Mouse (Mus musculus) stomach, embryonic 16.5 days (tissue): ENCODE results near the gene Rilp. TPM values are rescaled to one million over a fixed set of nuclear protein-coding genes. Genes with fewer than 3 reads are reported as not detected.
"Not testable (repeated sequence)": the region's sequence is repeated elsewhere in the genome, so short reads cannot be mapped to it uniquely, and the experiment has no call there.

Experiments used
- ATAC-seq: fragments of 200-750 bp; cut with Nextera tagmentation; 2 replicates; pipeline ENCODE4 v1.8.0; 2017; ENCODE audit warnings: moderate number of reproducible peaks, moderate TSS enrichment; ENCODE audit not compliant: insufficient read depth, low FRiP score
- H3K27ac ChIP-seq: fragments of 300-500 bp; sonication (generic); 2 replicates; pipeline ENCODE4 v1.5.1; 2014; ENCODE audit warnings: low read length
- H3K27me3 ChIP-seq: fragments of 300-500 bp; sonication (generic); 2 replicates; pipeline ENCODE4 v1.6.1; 2014; ENCODE audit warnings: low read length, control low read depth, mixed read lengths; ENCODE audit not compliant: control insufficient read depth, insufficient read depth
- H3K36me3 ChIP-seq: fragments of 300-500 bp; sonication (generic); 2 replicates; pipeline ENCODE4 v1.6.1; 2014; ENCODE audit warnings: low read length; ENCODE audit not compliant: control insufficient read depth, insufficient read depth
- H3K4me1 ChIP-seq: fragments of 300-500 bp; sonication (generic); 2 replicates; pipeline ENCODE4 v1.6.1; 2014; ENCODE audit warnings: low read length, control low read depth, mixed read lengths; ENCODE audit not compliant: control insufficient read depth, insufficient read depth
- H3K4me2 ChIP-seq: fragments of 300-500 bp; sonication (generic); 2 replicates; pipeline ENCODE4 v1.6.1; 2014; ENCODE audit warnings: low read depth, low read length, mixed read lengths
- H3K4me3 ChIP-seq: fragments of 300-500 bp; sonication (generic); replicated peaks from 2 replicates; pipeline ENCODE4 v1.5.1; 2014; ENCODE audit warnings: mild to moderate bottlenecking, low read length
- H3K9ac ChIP-seq: fragments of 300-500 bp; sonication (generic); 2 replicates; pipeline ENCODE4 v1.6.1; 2014; ENCODE audit warnings: low read length
- H3K9me3 ChIP-seq: fragments of 300-500 bp; sonication (generic); replicated peaks from 2 replicates; pipeline ENCODE4 v1.6.1; 2016; ENCODE audit warnings: low read length, control low read depth; ENCODE audit not compliant: control insufficient read depth
- WGBS: fragments of 180-500 bp; shearing (Covaris S2); extraction: QIAGEN DNeasy Blood & Tissue Kit; methylation state at CpG from one replicate; pipeline ENCODE4 v1.1.7; 2014; 5-methylcytosine and 5-hydroxymethylcytosine counted together
- polyA plus RNA-seq: library from polyadenylated mRNA; unstranded; fragments of >200 nt; fragmentation: Nextera tagmentation; extraction: Ambion mirVana; gene quantifications from 2 replicates; pipeline ENCODE4 v1.2.1, GENCODE M21; 2015

Gene Rilp
- polyA plus RNA-seq, 1 experiment from 2014 or later = 1.7 TPM

DNA sequence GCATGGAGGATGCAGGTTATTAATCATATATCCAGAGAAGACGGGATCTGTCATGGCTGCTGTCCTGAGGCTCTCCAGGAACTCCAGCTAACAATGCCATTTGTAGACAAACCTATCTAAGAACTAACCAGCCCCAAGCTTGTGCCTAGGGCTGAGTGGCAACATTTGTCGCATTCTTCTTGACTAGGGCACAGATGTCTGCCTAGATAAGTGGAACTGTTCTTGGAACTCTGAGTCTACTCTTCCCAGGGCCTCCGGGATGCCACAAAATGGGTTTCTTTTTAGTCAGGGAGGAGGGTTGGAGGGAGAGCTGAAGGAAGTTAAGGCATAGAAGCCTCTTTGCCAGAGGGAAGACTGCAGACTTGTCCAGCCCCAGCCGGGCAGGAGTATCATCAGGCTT lies 36.2 kb downstream of the Rilp start:
- Histone ChIP-seq H3K36me3 (no peaks in the 10 kb centered on the region), H3K9ac (no peak overlapping the region), H3K9me3 (no peaks in the 10 kb centered on the region), H3K27ac (no peak overlapping the region), H3K4me3 (no peak overlapping the region), H3K4me2 (no peak overlapping the region), H3K27me3 (no peaks in the 10 kb centered on the region), H3K4me1 (peaks cover 18% of the 10 kb centered on the region)
- no peak for ATAC-seq
- WGBS = 57% methylated on average over 4 of the region's 4 CpGs

DNA sequence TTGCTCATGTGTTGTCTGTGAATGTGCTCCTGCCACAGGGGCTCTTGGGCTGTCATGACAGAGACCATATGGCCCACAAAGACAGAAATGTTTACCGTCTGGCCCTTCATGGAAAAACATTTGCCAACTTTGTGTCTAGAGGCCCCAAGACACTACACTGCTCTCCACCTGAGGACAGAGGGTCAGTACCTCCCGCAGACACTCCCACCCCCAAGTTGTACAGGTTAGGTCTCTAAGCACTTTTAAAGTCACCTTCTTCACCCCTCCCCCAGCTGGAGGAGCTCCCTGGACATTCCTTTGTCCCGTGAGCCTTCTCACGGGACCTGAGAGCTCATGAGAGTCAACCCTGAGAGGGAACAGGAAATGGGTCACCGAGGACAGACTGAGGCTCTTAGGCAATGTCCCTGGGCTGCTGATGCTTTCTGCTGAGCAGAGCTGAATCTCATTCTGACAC lies 39.8 kb downstream of the Rilp start:
- no peaks in the 10 kb centered on the region for H3K27me3 ChIP-seq
- H3K4me1 ChIP-seq = peaks cover 36% of the 10 kb centered on the region
- H3K27ac ChIP-seq = peak overlapping the region; percentile 9; the same call in 1 of the 2 replicates
- WGBS = 29% methylated on average over 5 of the region's 5 CpGs
- peak overlapping the region; percentile 36; the same call in 1 of the 2 replicates for H3K9ac ChIP-seq
- H3K36me3 ChIP-seq = no peaks in the 10 kb centered on the region
- ATAC-seq = peak; percentile 59; the same call in 1 of the 2 replicates
- H3K4me2 ChIP-seq = no peak overlapping the region
- H3K9me3 ChIP-seq = no peaks in the 10 kb centered on the region
- no peak overlapping the region for H3K4me3 ChIP-seq

GRCm38 (mm10) chr11:75550200-75550946 lies 40.5 kb downstream of the Rilp start:
- no peaks in the 10 kb centered on the region for H3K27me3 ChIP-seq
- no peaks in the 10 kb centered on the region for H3K9me3 ChIP-seq
- H3K4me2 ChIP-seq = no peak overlapping the region
- ATAC-seq = no peak
- H3K36me3 ChIP-seq = no peaks in the 10 kb centered on the region
- H3K27ac ChIP-seq = peak overlapping the region; percentile 9; the same call in 1 of the 2 replicates
- 56% methylated on average over 12 of the region's 12 CpGs for WGBS
- H3K4me3 ChIP-seq = no peak overlapping the region
- peaks cover 36% of the 10 kb centered on the region for H3K4me1 ChIP-seq
- H3K9ac ChIP-seq = peak overlapping the region; percentile 36; the same call in 1 of the 2 replicates

- no peaks in the 10 kb centered on the region for H3K36me3 ChIP-seq
- H3K9me3 ChIP-seq = no peaks in the 10 kb centered on the region
- no peaks in the 10 kb centered on the region for H3K27me3 ChIP-seq
- no peak overlapping the region for H3K4me2 ChIP-seq
- 76% methylated on average over 5 of the region's 5 CpGs for WGBS
- H3K4me3 ChIP-seq = no peak overlapping the region
- 0 out of 2 replicates have a peak overlapping the region, but pooled peaks have one; percentile 61 for H3K9ac ChIP-seq
- peak overlapping the region; percentile 76 for H3K27ac ChIP-seq
- no peak for ATAC-seq
- H3K4me1 ChIP-seq = peaks cover 36% of the 10 kb centered on the region
Observed at GRCm38 (mm10) chr11:75551321-75551720, 41.4 kb downstream of the Rilp start.

DNA sequence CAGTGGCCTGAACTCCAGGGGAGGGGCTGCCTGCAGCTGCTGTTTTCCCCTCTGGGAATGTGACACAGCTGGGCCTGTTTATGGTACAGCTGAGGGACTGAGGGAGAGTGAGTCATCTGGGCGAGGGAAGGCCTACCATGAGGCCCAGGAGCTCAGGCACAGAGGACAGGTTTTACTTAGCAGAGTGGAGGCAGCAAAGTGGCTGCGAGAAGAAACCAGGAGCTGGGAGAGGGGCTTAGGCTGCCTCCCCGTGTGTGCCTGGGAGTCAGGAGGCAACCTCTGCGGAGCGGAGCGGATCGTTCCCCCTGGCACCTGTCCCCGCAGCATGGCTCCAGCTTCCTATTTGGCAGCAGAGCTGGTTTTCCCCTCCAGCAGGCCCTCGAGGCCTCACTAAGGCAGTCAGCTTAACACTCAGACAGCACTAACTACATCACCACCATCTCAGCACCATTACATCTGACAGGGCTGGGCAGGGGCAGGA lies 42.1 kb downstream of the Rilp start:
- Histone ChIP-seq H3K9ac (peak overlapping the region; percentile 61), H3K4me3 (no peak overlapping the region), H3K9me3 (no peaks in the 10 kb centered on the region), H3K4me2 (no peak overlapping the region), H3K27ac (peak overlapping the region; percentile 76), H3K36me3 (no peaks in the 10 kb centered on the region), H3K27me3 (no peaks in the 10 kb centered on the region), H3K4me1 (peaks cover 36% of the 10 kb centered on the region)
- ATAC-seq = peak; percentile 81; the same call in 1 of the 2 replicates
- WGBS = 44% methylated on average over 9 of the region's 9 CpGs

DNA sequence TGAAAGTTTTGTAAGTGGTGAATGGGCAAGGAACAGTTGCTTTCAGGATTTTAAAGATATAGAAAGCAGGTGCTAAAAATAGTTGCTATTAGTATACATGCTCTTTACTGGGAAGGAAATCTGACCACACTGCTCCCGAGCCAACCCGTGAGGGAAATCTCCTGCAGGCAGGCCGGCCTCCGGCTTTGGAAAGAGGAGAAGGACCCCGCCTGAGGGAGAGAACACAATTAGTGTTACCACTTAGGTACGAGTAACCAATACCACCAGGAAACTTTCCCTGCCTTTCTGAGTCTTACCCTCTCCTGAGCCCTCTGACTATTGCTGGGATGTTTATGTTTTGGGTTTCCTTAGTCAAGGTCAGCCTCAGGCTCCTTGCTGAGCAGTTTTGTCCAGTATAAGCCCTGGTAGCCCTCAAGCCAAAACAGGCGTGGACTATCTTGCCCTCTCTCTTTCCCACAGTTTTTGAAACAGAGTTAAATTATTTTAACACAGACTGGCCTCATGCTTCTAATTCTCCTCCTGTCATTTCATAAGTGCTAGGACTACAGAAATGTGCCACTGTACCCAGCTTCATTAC lies 43.1 kb downstream of the Rilp start:
- no peak overlapping the region for H3K27ac ChIP-seq
- no peaks in the 10 kb centered on the region for H3K9me3 ChIP-seq
- ATAC-seq = no peak
- no peak overlapping the region for H3K9ac ChIP-seq
- H3K4me2 ChIP-seq = no peak overlapping the region
- no peaks in the 10 kb centered on the region for H3K36me3 ChIP-seq
- H3K27me3 ChIP-seq = no peaks in the 10 kb centered on the region
- WGBS = 49% methylated on average over 7 of the region's 7 CpGs
- H3K4me3 ChIP-seq = no peak overlapping the region
- peaks cover 36% of the 10 kb centered on the region for H3K4me1 ChIP-seq

GRCm38 (mm10) chr11:75556006-75556405 lies 46.1 kb downstream of the Rilp start:
- 92% methylated on average over 6 of the region's 6 CpGs for WGBS
- H3K36me3 ChIP-seq, ATAC-seq, H3K4me3 ChIP-seq, H3K9me3 ChIP-seq, H3K9ac ChIP-seq, H3K27ac ChIP-seq, H3K4me2 ChIP-seq, H3K27me3 ChIP-seq: not testable (repeated sequence)
- H3K4me1 ChIP-seq = peaks cover 20% of the 10 kb centered on the region

DNA sequence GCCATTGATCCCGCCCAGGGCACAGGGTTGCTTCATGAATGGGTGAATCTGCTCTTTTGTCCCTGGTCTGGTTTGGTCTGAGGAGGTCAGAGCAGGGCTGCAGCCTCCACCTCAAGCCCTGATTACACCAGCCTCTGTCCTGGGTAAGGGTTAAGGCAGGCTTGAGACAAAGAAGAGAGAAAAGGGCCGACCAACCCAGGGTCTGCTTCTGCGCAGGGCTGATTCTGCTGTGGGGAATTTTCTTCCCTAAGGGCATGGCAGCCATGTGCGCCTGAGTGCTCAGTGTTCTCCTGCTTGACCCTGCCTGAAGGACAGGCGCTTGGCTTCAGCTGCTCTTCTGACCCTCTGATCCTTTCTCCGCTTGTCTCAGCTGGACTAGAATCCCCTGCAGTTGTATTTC lies 47.2 kb downstream of the Rilp start:
- 91% methylated on average over 6 of the region's 6 CpGs for WGBS
- H3K4me2 ChIP-seq = no peak overlapping the region
- no peak overlapping the region for H3K9ac ChIP-seq
- H3K36me3 ChIP-seq = no peaks in the 10 kb centered on the region
- H3K9me3 ChIP-seq = no peaks in the 10 kb centered on the region
- no peak overlapping the region for H3K27ac ChIP-seq
- H3K27me3 ChIP-seq = no peaks in the 10 kb centered on the region
- ATAC-seq = no peak
- H3K4me3 ChIP-seq = no peak overlapping the region
- peaks cover 9% of the 10 kb centered on the region for H3K4me1 ChIP-seq

DNA sequence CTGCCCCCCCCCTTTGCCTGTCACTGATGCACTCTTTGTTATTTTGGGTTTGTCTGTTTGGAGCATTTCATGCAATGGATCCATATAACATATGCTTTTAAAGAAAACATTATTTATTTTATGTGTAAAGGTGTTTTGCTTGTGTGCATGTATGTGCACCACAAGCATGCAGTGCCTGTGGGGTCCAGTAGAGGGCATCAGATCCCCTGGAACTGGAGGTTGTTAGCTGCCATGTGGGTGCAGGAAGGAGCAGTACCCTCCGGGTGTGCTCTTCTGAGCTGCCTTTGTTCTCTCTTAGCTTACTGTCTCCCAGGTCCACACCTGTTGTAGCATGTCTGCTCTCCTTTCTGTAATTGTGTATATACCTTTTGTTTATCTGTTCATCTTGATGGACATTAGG lies 48.2 kb downstream of the Rilp start:
- Histone ChIP-seq H3K27ac (no peak overlapping the region), H3K4me3 (no peak overlapping the region), H3K9me3 (no peaks in the 10 kb centered on the region), H3K27me3 (no peaks in the 10 kb centered on the region), H3K36me3 (no peaks in the 10 kb centered on the region), H3K4me1 (0 out of 2 replicates have a peak, but pooled peaks cover 2% of the 10 kb centered on the region), H3K9ac (no peak overlapping the region), H3K4me2 (no peak overlapping the region)
- ATAC-seq = no peak
- 80% methylated on average over 1 of the region's 1 CpGs for WGBS
